Mouse (Mus musculus) olfactory bulb, adult 2 months (tissue): ENCODE data around the gene Fance.

Experiments used
- CTCF ChIP-seq: fragments of 200-500 bp; IDR thresholded peaks from 2 replicates; pipeline ENCODE4 v1.5.1; 2012; ENCODE audit warnings: low read depth, mild to moderate bottlenecking, low read length, moderate library complexity; ENCODE audit not compliant: insufficient read depth
- POLR2A ChIP-seq: fragments of 200-500 bp; IDR thresholded peaks from 2 replicates; pipeline ENCODE4 v1.6.1; 2012; ENCODE audit warnings: mild to moderate bottlenecking, low read depth, low read length, moderate library complexity; ENCODE audit not compliant: insufficient read depth

DNA sequence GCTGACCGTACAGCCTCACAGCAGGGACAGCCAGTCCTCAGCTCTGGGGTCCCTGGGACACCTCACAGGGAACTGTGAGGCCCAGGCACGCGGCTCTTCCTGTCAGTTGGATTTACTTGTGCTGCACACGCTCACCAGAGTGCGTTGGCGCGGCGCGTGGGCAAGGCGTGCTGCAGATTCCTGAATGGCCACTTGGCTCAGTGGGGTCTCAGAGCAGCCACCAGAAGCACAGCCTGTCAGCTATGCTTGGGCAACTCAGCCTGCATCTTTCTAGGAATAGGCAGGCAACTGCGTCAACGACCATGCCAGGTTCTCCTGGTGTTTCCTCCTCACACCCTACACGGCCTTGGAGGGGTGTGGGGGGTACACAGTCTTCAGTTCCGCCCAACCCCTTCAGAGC, 36.1 kb upstream of the Fance start:
- TF ChIP-seq CTCF (no peak), POLR2A (no peak)
